Mouse (Mus musculus) mouse embryonic stem cell (cell line): ENCODE results near the gene Gm10668.
"Not testable (repeated sequence)": the region's sequence is repeated elsewhere in the genome, so short reads cannot be mapped to it uniquely, and the experiment has no call there.

Experiments used
- in situ Hi-C, 2 experiments: fragments of 300-500 bp; cut with MboI; formaldehyde crosslinking; loops; 1 replicate in 1 of 2; 3 replicates in 1 of 2; pipeline ENCODE4 v1.14.3; 2019 to 2020; ENCODE audit warnings: low sequenced_read_pairs in 2 of 2, low pct_unique_long_range_greater_than_20kb in 1 of 2, mixed read lengths in 1 of 2; ENCODE audit not compliant: unreplicated experiment in 1 of 2

Gm10668 gene

DNA sequence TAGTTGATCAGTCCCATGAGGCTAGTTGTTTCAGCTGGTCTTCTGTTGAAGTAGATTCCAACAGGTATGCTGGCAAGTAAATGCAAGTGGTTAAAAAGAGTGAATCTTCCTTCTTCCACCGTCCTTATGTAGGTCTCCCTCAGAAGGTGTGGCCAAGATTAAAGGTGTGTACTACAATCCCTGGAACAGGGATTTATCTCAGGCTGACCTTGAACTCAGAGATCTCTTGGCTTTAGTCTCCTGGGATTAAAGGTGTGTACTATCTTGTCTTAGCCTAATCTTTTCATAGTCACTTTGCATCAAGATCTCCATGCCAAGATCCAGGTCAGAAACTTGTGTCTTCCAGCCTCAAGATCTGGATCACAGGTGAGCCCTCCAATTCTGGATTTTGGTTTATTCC, at the start of gene Gm10668:
Gene Gm10668 (minus strand): TSS at position 101 of the 400 bp plus-strand sequence.
- in situ Hi-C loops: not testable (repeated sequence)

DNA sequence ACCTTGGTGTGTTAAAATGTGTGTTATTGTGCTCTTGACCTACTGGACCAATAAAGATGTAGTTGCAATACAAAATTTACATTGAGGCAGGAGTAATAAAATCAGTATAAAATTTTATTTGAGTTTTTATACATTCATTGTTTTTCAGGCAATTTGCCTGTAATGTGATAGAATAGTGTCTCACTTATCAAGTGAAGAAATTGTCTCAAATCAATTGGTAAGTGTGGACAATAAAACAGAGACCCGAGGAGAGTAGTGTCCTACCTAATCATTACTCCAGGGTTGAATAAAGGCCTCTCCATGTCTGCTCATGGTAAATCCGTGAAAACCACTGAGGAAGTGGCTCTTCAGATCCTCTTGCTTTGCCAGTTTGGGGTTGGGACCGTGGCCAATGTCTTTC, 40.5 kb upstream of the Gm10668 start, which contains the start of gene Vmn1r112:
Gene Vmn1r112 (plus strand): TSS at position 301 of the 400 bp plus-strand sequence.
- in situ Hi-C loops: not testable (repeated sequence)

DNA sequence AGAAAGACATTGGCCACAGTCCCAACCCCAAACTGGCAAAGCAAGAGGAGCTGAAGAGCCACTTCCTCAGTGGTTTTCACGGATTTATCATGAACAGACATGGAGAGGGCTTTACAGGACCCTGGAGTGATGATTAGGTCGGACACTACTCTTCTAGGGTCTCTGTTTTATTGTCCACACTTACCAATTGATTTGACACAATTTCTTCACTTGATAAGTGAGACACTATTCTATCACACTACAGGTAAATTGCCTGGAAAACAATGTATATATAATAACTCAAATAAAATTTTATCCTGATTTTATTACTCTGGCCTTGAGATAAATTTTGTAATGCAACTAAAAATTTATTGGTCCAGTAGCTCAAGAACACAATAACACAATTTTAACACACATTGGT, 27.3 kb downstream of the Gm10668 start, which contains the start of gene Vmn1r111:
Gene Vmn1r111 (minus strand): TSS at position 101 of the 400 bp plus-strand sequence.
- in situ Hi-C loops: not testable (repeated sequence)
